Comparison of ENCODE assay signal across 10 mouse cellular contexts in genomic region chr12:83301616-83302319, GRCm38 (mm10).
A peak's percentile ranks its signal among the peaks of the same experiment; 100 is the strongest.
DNase-seq lines count a peak whose midpoint lies in the region; ATAC-seq and TF ChIP-seq lines count a peak whose summit lies in the region.
"Had no signal": no experiment of that assay in that cellular context is flagged by ENCODE, and none has a peak within 500 bp of the region (broad histone marks: within the 10 kb centered on the region; RNA-seq: fewer than 3 reads in every experiment).

No protein-coding gene starts in this region.

- H3K36me3 ChIP-seq in heart, embryonic 12.5 days = peaks cover 11% of the 10 kb centered on the region; the same call in 1 of the 2 replicates
- H3K36me3 ChIP-seq: embryonic facial prominence, embryonic 15.5 days; liver, embryonic 13.5 days had no signal

- H3K9ac ChIP-seq in heart, embryonic 12.5 days = no peak overlapping the region; the same call in 1 of the 2 replicates
- H3K9ac ChIP-seq: embryonic facial prominence, embryonic 15.5 days; liver, embryonic 13.5 days had no signal

- 0 out of 2 replicates have a peak, but pooled peaks cover 3% of the 10 kb centered on the region for H3K9me3 ChIP-seq in heart, embryonic 12.5 days (replicated peaks)
- H3K9me3 ChIP-seq: embryonic facial prominence, embryonic 15.5 days; liver, embryonic 13.5 days had no signal

- DNase-seq in MN1 (ENCODE audit: low spot score) = peak; percentile 73
- peak; percentile 68 to 75 for DNase-seq in cerebellum, adult 2 months
- DNase-seq in kidney, postnatal 10 days = peak; percentile 54
- DNase-seq in urinary bladder, postnatal 25 days (ENCODE audit: low spot score) = no peak
- DNase-seq in testis, postnatal 14 days (ENCODE audit: low spot score) = no peak
- DNase-seq in lung, adult 18-20 months = no peak
- no peak for DNase-seq in thymus, postnatal 25 days
- DNase-seq: liver, embryonic 13.5 days had no signal

- H3K4me1 ChIP-seq in cerebellum, adult 2 months (ENCODE audit: control insufficient read depth, insufficient read depth, low read length) = peaks cover 27% of the 10 kb centered on the region
- H3K4me1 ChIP-seq in heart, embryonic 12.5 days (replicated peaks) = peaks cover 27% of the 10 kb centered on the region
- H3K4me1 ChIP-seq: liver, embryonic 13.5 days had no signal

- 17% methylated on average over 18 of the region's 18 CpGs for WGBS in cerebellum, adult 2 months
- 71% methylated on average over 18 of the region's 18 CpGs for WGBS in heart, embryonic 12.5 days

- peak overlapping the region; percentile 9 for H3K4me3 ChIP-seq in cerebellum, adult 2 months (replicated peaks; ENCODE audit: insufficient read depth, low read depth, low read length)
- H3K4me3 ChIP-seq in heart, embryonic 12.5 days = no peak overlapping the region
- H3K4me3 ChIP-seq: embryonic facial prominence, embryonic 15.5 days; liver, embryonic 13.5 days had no signal

- ATAC-seq in heart, embryonic 12.5 days (ENCODE audit: insufficient number of reproducible peaks, low FRiP score) = no peak

- no peak for TF ChIP-seq CTCF in cerebellum, adult 2 months (IDR thresholded peaks at IDR 0.05; ENCODE audit: borderline replicate concordance, insufficient read depth, low read depth, low read length)

- no peaks in the 10 kb centered on the region for H3K27me3 ChIP-seq in cerebellum, adult 2 months (ENCODE audit: control insufficient read depth, insufficient read depth, low read length)
- H3K27me3 ChIP-seq in heart, embryonic 12.5 days (replicated peaks) = no peaks in the 10 kb centered on the region
- H3K27me3 ChIP-seq: embryonic facial prominence, embryonic 15.5 days; liver, embryonic 13.5 days had no signal

- no peak for TF ChIP-seq POLR2A in cerebellum, adult 2 months (IDR thresholded peaks at IDR 0.05; ENCODE audit: borderline replicate concordance, insufficient read depth, low read length)

- no peak overlapping the region for H3K4me2 ChIP-seq in heart, embryonic 12.5 days
- H3K4me2 ChIP-seq: embryonic facial prominence, embryonic 15.5 days; liver, embryonic 13.5 days had no signal

- peak overlapping the region; percentile 95 for H3K27ac ChIP-seq in cerebellum, adult 2 months (ENCODE audit: insufficient read depth, low read length)
- peak overlapping the region; percentile 70; the same call in 1 of the 2 replicates for H3K27ac ChIP-seq in heart, embryonic 12.5 days (ENCODE audit: poor library complexity, severe bottlenecking)
- H3K27ac ChIP-seq: embryonic facial prominence, embryonic 15.5 days; liver, embryonic 13.5 days had no signal

Comparison
In these comparisons a context has a peak if more than half of its experiments do, and no peak if none do; other contexts are left out.
1. DNase-seq: peak in MN1 (single experiment), cerebellum, adult 2 months (2 of 2) and kidney, postnatal 10 days (single experiment); none in urinary bladder, postnatal 25 days (single experiment), testis, postnatal 14 days (single experiment), lung, adult 18-20 months (0 of 2) and thymus, postnatal 25 days (single experiment).